Mouse (Mus musculus): ENCODE data around the gene Dip2b.

DNA sequence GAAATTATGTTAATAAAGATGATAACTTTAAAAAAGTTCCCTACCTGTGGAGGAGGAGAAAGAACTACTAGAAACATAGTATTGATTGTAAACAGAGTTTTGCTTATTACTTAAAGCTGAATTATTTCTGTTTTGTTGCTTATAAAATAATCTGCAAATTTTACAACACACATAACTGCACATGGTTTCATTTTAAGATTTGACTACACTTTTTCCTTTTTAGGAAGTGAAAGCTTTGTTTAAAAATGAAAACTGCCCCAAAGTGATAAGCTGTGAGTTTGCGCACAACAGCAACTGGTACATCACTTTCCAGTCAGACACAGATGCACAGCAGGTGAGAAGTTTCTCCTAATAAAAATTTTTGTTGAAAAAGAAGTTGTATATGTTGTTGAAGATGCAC, 45.4 kb upstream of the Dip2b start:
- TF ChIP-seq CTCF (IDR thresholded peaks at IDR 0.05; ENCODE audit: low read depth, low read length) (no peak), EP300 (IDR thresholded peaks at IDR 0.05; ENCODE audit: insufficient read depth, low read depth, low read length) (no peak)

Measured in ES-Bruce4 (cell line).